Mouse (Mus musculus): ENCODE measurements around the gene Mnd1. TPM values are rescaled to one million over a fixed set of nuclear protein-coding genes. Genes with fewer than 3 reads are reported as not detected.

Mnd1 gene
- polyA plus RNA-seq, 1 experiment from 2014 or later: 17.4 TPM

- WGBS: 92% methylated on average over 2 of the region's 2 CpGs
- H3K27me3 ChIP-seq (ENCODE audit: low read depth, poor library complexity, severe bottlenecking): no peaks in the 10 kb centered on the region
- H3K27ac ChIP-seq: no peak overlapping the region
Measured at GRCm38 (mm10) chr3:84177834-84178233, 22.2 kb upstream of the Mnd1 start.

GRCm38 (mm10) chr3:84175337-84176315 lies 20.0 kb upstream of the Mnd1 start:
- peak; percentile 69 for DNase-seq (ENCODE audit: low spot score)
- Histone ChIP-seq H3K4me1 (0 out of 2 replicates have a peak, but pooled peaks cover 3% of the 10 kb centered on the region), H3K27ac (no peak overlapping the region), H3K36me3 (no peaks in the 10 kb centered on the region), H3K4me3 (no peak overlapping the region), H3K27me3 (ENCODE audit: low read depth, poor library complexity, severe bottlenecking) (no peaks in the 10 kb centered on the region), H3K9me3 (replicated peaks) (no peaks in the 10 kb centered on the region)
- WGBS: 64% methylated on average over 7 of the region's 7 CpGs

More at GRCm38 (mm10) chr3:84177834-84178233, 22.2 kb upstream of the Mnd1 start:
- no peaks in the 10 kb centered on the region for H3K36me3 ChIP-seq
- H3K4me1 ChIP-seq: no peaks in the 10 kb centered on the region
- no peaks in the 10 kb centered on the region for H3K9me3 ChIP-seq (replicated peaks)
- H3K4me3 ChIP-seq: no peak overlapping the region
- no peak for DNase-seq (ENCODE audit: low spot score)

- 0 out of 2 replicates have a peak, but pooled peaks cover 3% of the 10 kb centered on the region for H3K4me1 ChIP-seq
- H3K27ac ChIP-seq: no peak within 1 kb of the TSS
- DNase-seq (ENCODE audit: low spot score): no peak
- H3K9me3 ChIP-seq (replicated peaks): no peaks in the 10 kb centered on the region
- H3K4me3 ChIP-seq: no peak within 1 kb of the TSS
- 79% methylated on average over 11 of the region's 11 CpGs for WGBS
- no peaks in the 10 kb centered on the region for H3K36me3 ChIP-seq
- no peaks in the 10 kb centered on the region for H3K27me3 ChIP-seq (ENCODE audit: low read depth, poor library complexity, severe bottlenecking)
Measured at GRCm38 (mm10) chr3:84173581-84174154, 18.1 kb upstream of the Mnd1 start, which contains the start of gene Gm6525. Gene Gm6525 (plus strand): TSS chr3:84174104.

GRCm38 (mm10) chr3:84172406-84172805 lies 16.8 kb upstream of the Mnd1 start:
- no peak for DNase-seq (ENCODE audit: low spot score)
- H3K27me3 ChIP-seq (ENCODE audit: low read depth, poor library complexity, severe bottlenecking): no peaks in the 10 kb centered on the region
- no peak overlapping the region for H3K4me3 ChIP-seq
- H3K27ac ChIP-seq: no peak overlapping the region
- H3K9me3 ChIP-seq (replicated peaks): no peaks in the 10 kb centered on the region
- 45% methylated on average over 11 of the region's 11 CpGs for WGBS
- 0 out of 2 replicates have a peak, but pooled peaks cover 3% of the 10 kb centered on the region for H3K4me1 ChIP-seq
- H3K36me3 ChIP-seq: no peaks in the 10 kb centered on the region

GRCm38 (mm10) chr3:84169393-84170005 lies 13.9 kb upstream of the Mnd1 start:
- Histone ChIP-seq H3K9me3 (replicated peaks) (no peaks in the 10 kb centered on the region), H3K36me3 (peaks cover 7% of the 10 kb centered on the region), H3K27me3 (ENCODE audit: low read depth, poor library complexity, severe bottlenecking) (no peaks in the 10 kb centered on the region), H3K4me1 (0 out of 2 replicates have a peak, but pooled peaks cover 3% of the 10 kb centered on the region), H3K27ac (no peak overlapping the region), H3K4me3 (no peak overlapping the region)
- no peak for DNase-seq (ENCODE audit: low spot score)
- WGBS: 74% methylated on average over 8 of the region's 8 CpGs

- Histone ChIP-seq H3K4me1 (0 out of 2 replicates have a peak, but pooled peaks cover 3% of the 10 kb centered on the region), H3K36me3 (peaks cover 7% of the 10 kb centered on the region), H3K27ac (no peak overlapping the region), H3K4me3 (no peak overlapping the region), H3K9me3 (replicated peaks) (no peaks in the 10 kb centered on the region), H3K27me3 (ENCODE audit: low read depth, poor library complexity, severe bottlenecking) (no peaks in the 10 kb centered on the region)
- 89% methylated on average over 6 of the region's 6 CpGs for WGBS
- no peak for DNase-seq (ENCODE audit: low spot score)
Measured at GRCm38 (mm10) chr3:84168943-84169342, 13.4 kb upstream of the Mnd1 start.

GRCm38 (mm10) chr3:84166073-84166472 lies 10.5 kb upstream of the Mnd1 start:
- no peaks in the 10 kb centered on the region for H3K4me1 ChIP-seq
- no peaks in the 10 kb centered on the region for H3K27me3 ChIP-seq (ENCODE audit: low read depth, poor library complexity, severe bottlenecking)
- no peak overlapping the region for H3K4me3 ChIP-seq
- no peak for DNase-seq (ENCODE audit: low spot score)
- H3K36me3 ChIP-seq: peaks cover 7% of the 10 kb centered on the region
- 92% methylated on average over 5 of the region's 5 CpGs for WGBS
- H3K9me3 ChIP-seq (replicated peaks): no peaks in the 10 kb centered on the region
- H3K27ac ChIP-seq: no peak overlapping the region

GRCm38 (mm10) chr3:84165391-84165790 lies 9.8 kb upstream of the Mnd1 start:
- peaks cover 7% of the 10 kb centered on the region for H3K36me3 ChIP-seq
- no peaks in the 10 kb centered on the region for H3K27me3 ChIP-seq (ENCODE audit: low read depth, poor library complexity, severe bottlenecking)
- no peak overlapping the region for H3K27ac ChIP-seq
- no peaks in the 10 kb centered on the region for H3K4me1 ChIP-seq
- no peaks in the 10 kb centered on the region for H3K9me3 ChIP-seq (replicated peaks)
- DNase-seq (ENCODE audit: low spot score): no peak
- no peak overlapping the region for H3K4me3 ChIP-seq
- WGBS: 97% methylated on average over 3 of the region's 3 CpGs

GRCm38 (mm10) chr3:84157559-84158350 lies 2.2 kb upstream of the Mnd1 start:
- Histone ChIP-seq H3K9me3 (replicated peaks) (no peaks in the 10 kb centered on the region), H3K27ac (no peak overlapping the region), H3K36me3 (0 out of 2 replicates have a peak, but pooled peaks cover 3% of the 10 kb centered on the region), H3K4me1 (peaks cover 36% of the 10 kb centered on the region), H3K4me3 (no peak overlapping the region), H3K27me3 (ENCODE audit: low read depth, poor library complexity, severe bottlenecking) (no peaks in the 10 kb centered on the region)
- DNase-seq (ENCODE audit: low spot score): no peak
- WGBS: 93% methylated on average over 4 of the region's 4 CpGs

GRCm38 (mm10) chr3:84157011-84157410 lies 1.4 kb upstream of the Mnd1 start:
- WGBS: 69% methylated on average over 4 of the region's 4 CpGs
- peak; percentile 22 for DNase-seq (ENCODE audit: low spot score)
- Histone ChIP-seq H3K9me3 (replicated peaks) (no peaks in the 10 kb centered on the region), H3K27ac (no peak overlapping the region), H3K27me3 (ENCODE audit: low read depth, poor library complexity, severe bottlenecking) (no peaks in the 10 kb centered on the region), H3K36me3 (0 out of 2 replicates have a peak, but pooled peaks cover 3% of the 10 kb centered on the region), H3K4me3 (no peak overlapping the region), H3K4me1 (peaks cover 39% of the 10 kb centered on the region)

- H3K9me3 ChIP-seq (replicated peaks): no peaks in the 10 kb centered on the region
- H3K27me3 ChIP-seq (ENCODE audit: low read depth, poor library complexity, severe bottlenecking): no peaks in the 10 kb centered on the region
- peak overlapping the region; percentile 95 for H3K27ac ChIP-seq
- H3K4me1 ChIP-seq: peaks cover 39% of the 10 kb centered on the region
- WGBS: 49% methylated on average over 6 of the region's 6 CpGs
- peak; percentile 27 for DNase-seq (ENCODE audit: low spot score)
- H3K4me3 ChIP-seq: peak overlapping the region; percentile 56
- H3K36me3 ChIP-seq: 0 out of 2 replicates have a peak, but pooled peaks cover 3% of the 10 kb centered on the region
Measured at GRCm38 (mm10) chr3:84156105-84156504, 519 bp upstream of the Mnd1 start.

GRCm38 (mm10) chr3:84155146-84155545 lies 440 bp downstream of the Mnd1 start:
- H3K27me3 ChIP-seq (ENCODE audit: low read depth, poor library complexity, severe bottlenecking): no peaks in the 10 kb centered on the region
- 0 out of 2 replicates have a peak, but pooled peaks cover 3% of the 10 kb centered on the region for H3K36me3 ChIP-seq
- DNase-seq (ENCODE audit: low spot score): no peak
- no peaks in the 10 kb centered on the region for H3K9me3 ChIP-seq (replicated peaks)
- peaks cover 39% of the 10 kb centered on the region for H3K4me1 ChIP-seq
- under 1% methylated on average over 27 of the region's 27 CpGs for WGBS
- peak overlapping the region; percentile 95 for H3K27ac ChIP-seq
- H3K4me3 ChIP-seq: peak overlapping the region; percentile 56
